Mouse (Mus musculus) neural tube, embryonic 13.5 days (tissue): ENCODE results near the gene Grhl3. TPM values are rescaled to one million over a fixed set of nuclear protein-coding genes. Genes with fewer than 3 reads are reported as not detected.
A peak's percentile ranks its signal among the peaks of the same experiment; 100 is the strongest.

Source experiments
- ATAC-seq: fragments of 200-750 bp; cut with Nextera tagmentation; 2 replicates; pipeline ENCODE4 v1.8.0; 2017; ENCODE audit warnings: low read depth, mild to moderate bottlenecking, moderate TSS enrichment, moderate library complexity
- H3K27ac ChIP-seq: fragments of 300-500 bp; sonication (generic); replicated peaks from 2 replicates; pipeline ENCODE4 v1.5.1; 2015; ENCODE audit warnings: moderate library complexity, mild to moderate bottlenecking, inconsistent platforms
- H3K27me3 ChIP-seq: fragments of 300-500 bp; sonication (generic); 2 replicates; pipeline ENCODE4 v1.6.1; 2015; ENCODE audit warnings: mild to moderate bottlenecking, inconsistent platforms
- H3K36me3 ChIP-seq: fragments of 300-500 bp; sonication (generic); 2 replicates; pipeline ENCODE4 v1.6.1; 2015; ENCODE audit warnings: mild to moderate bottlenecking, inconsistent platforms
- H3K4me1 ChIP-seq: fragments of 300-500 bp; sonication (generic); replicated peaks from 2 replicates; pipeline ENCODE4 v1.6.1; 2015; ENCODE audit warnings: inconsistent platforms
- H3K4me2 ChIP-seq: fragments of 300-500 bp; sonication (generic); 2 replicates; pipeline ENCODE4 v1.6.1; 2015; ENCODE audit warnings: inconsistent platforms, mild to moderate bottlenecking, moderate library complexity
- H3K4me3 ChIP-seq: fragments of 300-500 bp; sonication (generic); 2 replicates; pipeline ENCODE4 v1.5.1; 2015; ENCODE audit warnings: mild to moderate bottlenecking, inconsistent platforms
- H3K9ac ChIP-seq: fragments of 300-500 bp; sonication (generic); 2 replicates; pipeline ENCODE4 v1.6.1; 2015; ENCODE audit warnings: moderate library complexity, mild to moderate bottlenecking, inconsistent platforms
- H3K9me3 ChIP-seq: fragments of 300-500 bp; sonication (generic); 2 replicates; pipeline ENCODE4 v1.6.1; 2016; ENCODE audit warnings: inconsistent platforms
- WGBS: fragments of 180-500 bp; shearing (Covaris S2); methylation state at CpG from one replicate; pipeline ENCODE4 v1.1.7; 2015; 5-methylcytosine and 5-hydroxymethylcytosine counted together
- polyA plus RNA-seq: library from polyadenylated mRNA; unstranded; fragments of >200 nt; fragmentation: Nextera tagmentation; extraction: Ambion mirVana; gene quantifications from 2 replicates; pipeline ENCODE4 v1.2.1, GENCODE M21; 2015

The Grhl3 gene
- polyA plus RNA-seq, 1 experiment from 2014 or later = 0.50 TPM

- Histone ChIP-seq H3K36me3 (no peaks in the 10 kb centered on the region), H3K27me3 (no peaks in the 10 kb centered on the region), H3K9me3 (peaks cover 7% of the 10 kb centered on the region), H3K4me1 (peaks cover 12% of the 10 kb centered on the region), H3K4me2 (no peak overlapping the region), H3K27ac (no peak overlapping the region), H3K4me3 (no peak overlapping the region), H3K9ac (no peak overlapping the region)
- no peak for ATAC-seq
- 48% methylated on average over 2 of the region's 2 CpGs for whole genome bisulfite sequencing
These were observed 25.6 kb upstream of the Grhl3 start for GRCm38 (mm10) chr4:135598998-135599397.

DNA sequence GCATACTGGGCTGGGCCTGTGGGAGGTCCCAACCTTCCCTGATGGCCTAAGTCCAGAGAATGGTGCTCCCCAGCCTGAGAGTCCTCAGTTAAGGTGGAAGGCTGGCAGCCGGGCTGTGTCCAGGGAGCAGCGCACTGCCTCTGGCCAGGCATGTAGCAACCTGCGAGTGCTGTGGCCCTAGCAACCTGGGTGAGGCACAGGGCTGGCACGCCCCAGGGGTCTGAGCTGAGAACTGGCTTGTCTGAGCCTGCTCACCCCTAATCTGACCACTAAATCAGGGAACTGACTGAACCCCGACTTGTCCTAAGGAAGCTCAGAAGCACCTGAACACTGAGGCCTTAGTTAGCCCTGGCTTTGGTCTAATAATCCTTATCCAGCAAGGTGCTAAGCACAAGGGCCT lies 24.1 kb upstream of the Grhl3 start:
- Histone ChIP-seq H3K27me3 (no peaks in the 10 kb centered on the region), H3K27ac (no peak overlapping the region), H3K4me2 (no peak overlapping the region), H3K4me1 (peaks cover 12% of the 10 kb centered on the region), H3K36me3 (no peaks in the 10 kb centered on the region), H3K9me3 (peaks cover 15% of the 10 kb centered on the region), H3K4me3 (no peak overlapping the region), H3K9ac (no peak overlapping the region)
- 92% methylated on average over 5 of the region's 5 CpGs for WGBS
- no peak for ATAC-seq

- H3K9me3 ChIP-seq = 0 out of 2 replicates have a peak, but pooled peaks cover 8% of the 10 kb centered on the region
- WGBS = 33% methylated on average over 5 of the region's 5 CpGs
- ATAC-seq = no peak
- no peaks in the 10 kb centered on the region for H3K27me3 ChIP-seq
- no peaks in the 10 kb centered on the region for H3K36me3 ChIP-seq
- no peak overlapping the region for H3K4me2 ChIP-seq
- peak overlapping the region; percentile 63 for H3K27ac ChIP-seq
- no peak overlapping the region for H3K4me3 ChIP-seq
- no peak overlapping the region for H3K9ac ChIP-seq
- H3K4me1 ChIP-seq = peaks cover 13% of the 10 kb centered on the region
These were observed 22.5 kb upstream of the Grhl3 start for GRCm38 (mm10) chr4:135595943-135596342.

DNA sequence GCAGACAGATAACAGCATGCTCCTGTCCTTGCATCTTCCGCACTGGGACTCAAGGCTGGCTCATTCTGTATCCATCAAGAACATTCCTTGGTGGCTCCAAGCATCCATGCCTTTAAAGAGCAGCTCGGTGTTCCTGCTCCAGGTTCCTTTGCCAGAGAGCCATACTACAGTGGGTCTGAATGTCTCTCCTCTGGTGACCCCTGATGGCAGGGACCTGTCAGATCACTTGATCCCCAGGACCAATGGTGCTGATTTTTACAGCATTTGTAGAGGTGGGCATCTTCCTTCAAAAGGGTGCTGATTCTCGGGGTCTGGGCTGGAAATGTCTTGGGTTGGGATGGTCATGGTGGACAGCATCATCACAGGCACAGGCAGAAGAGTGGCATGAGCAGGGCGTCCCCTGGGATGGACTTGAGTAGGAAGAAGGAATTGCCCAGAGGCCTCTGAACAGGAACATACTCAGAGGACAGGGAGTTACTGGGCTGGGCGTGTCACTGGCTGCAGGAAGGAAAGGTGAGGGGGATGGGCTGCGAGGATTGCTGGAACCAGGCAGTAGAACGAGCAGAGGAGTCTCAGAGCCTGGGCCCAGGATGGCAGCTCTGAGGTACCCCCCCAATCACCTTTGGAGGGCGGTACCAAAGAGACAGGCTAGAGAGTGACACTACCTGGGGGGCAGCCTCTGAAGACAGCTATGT lies 18.3 kb upstream of the Grhl3 start:
- Histone ChIP-seq H3K9me3 (0 out of 2 replicates have a peak, but pooled peaks cover 8% of the 10 kb centered on the region), H3K4me1 (peaks cover 14% of the 10 kb centered on the region), H3K4me2 (no peak overlapping the region), H3K27me3 (no peaks in the 10 kb centered on the region), H3K27ac (no peak overlapping the region), H3K9ac (no peak overlapping the region), H3K36me3 (no peaks in the 10 kb centered on the region), H3K4me3 (no peak overlapping the region)
- ATAC-seq = no peak
- 66% methylated on average over 8 of the region's 8 CpGs for WGBS

- no peak for ATAC-seq
These were observed 17.7 kb upstream of the Grhl3 start for GRCm38 (mm10) chr4:135591086-135591485.

GRCm38 (mm10) chr4:135584838-135585237 lies 11.4 kb upstream of the Grhl3 start:
- no peak for ATAC-seq
- Histone ChIP-seq H3K4me1 (peaks cover 9% of the 10 kb centered on the region; the same call in 1 of the 2 replicates), H3K9me3 (no peaks in the 10 kb centered on the region), H3K4me3 (no peak overlapping the region), H3K9ac (no peak overlapping the region), H3K4me2 (no peak overlapping the region), H3K27me3 (no peaks in the 10 kb centered on the region; the same call in 1 of the 2 replicates), H3K36me3 (no peaks in the 10 kb centered on the region), H3K27ac (no peak overlapping the region)
- WGBS = 58% methylated on average over 4 of the region's 4 CpGs

More at GRCm38 (mm10) chr4:135591086-135591485, 17.7 kb upstream of the Grhl3 start:
- WGBS = 64% methylated on average over 3 of the region's 3 CpGs
- H3K27ac ChIP-seq = no peak overlapping the region
- H3K4me2 ChIP-seq = no peak overlapping the region
- H3K27me3 ChIP-seq = no peaks in the 10 kb centered on the region
- no peak overlapping the region for H3K4me3 ChIP-seq
- no peaks in the 10 kb centered on the region for H3K36me3 ChIP-seq
- peaks cover 10% of the 10 kb centered on the region for H3K4me1 ChIP-seq
- 0 out of 2 replicates have a peak, but pooled peaks cover 8% of the 10 kb centered on the region for H3K9me3 ChIP-seq
- H3K9ac ChIP-seq = no peak overlapping the region

DNA sequence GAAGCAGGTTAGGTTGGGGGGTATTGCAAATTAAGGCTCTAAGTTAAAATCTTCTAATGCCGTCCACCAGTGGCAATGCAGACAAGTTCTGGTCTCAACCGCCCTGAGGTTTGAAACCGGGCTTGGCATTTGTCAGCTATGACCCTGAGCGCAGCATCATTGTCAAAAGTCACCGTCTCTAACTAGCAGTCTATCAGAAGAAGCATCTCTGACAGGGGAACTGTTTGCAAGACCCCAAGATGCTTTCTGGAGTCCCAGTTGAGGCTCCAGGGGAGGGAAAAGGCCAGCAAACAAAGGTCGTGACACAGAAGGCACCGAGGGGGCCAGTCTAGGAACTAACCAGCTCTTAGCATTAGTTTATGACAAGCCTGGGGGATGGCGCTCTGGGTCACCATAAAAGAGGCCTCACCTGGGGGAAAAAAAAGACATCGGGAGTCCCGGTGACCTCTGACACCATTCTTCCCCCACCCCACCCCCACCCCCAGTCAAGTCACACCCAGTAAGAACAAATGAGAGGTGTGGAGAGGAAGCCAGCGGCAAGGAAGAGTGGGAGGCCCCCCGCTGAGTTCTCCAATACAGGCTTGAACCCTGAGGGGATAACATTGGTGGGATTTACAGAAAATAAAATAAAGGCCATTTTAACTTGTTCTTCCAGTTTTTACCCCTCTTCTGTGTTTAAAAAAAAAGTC lies 7.9 kb upstream of the Grhl3 start:
- no peaks in the 10 kb centered on the region for H3K9me3 ChIP-seq
- no peak overlapping the region for H3K4me2 ChIP-seq
- no peak overlapping the region for H3K4me3 ChIP-seq
- H3K27ac ChIP-seq = no peak overlapping the region
- H3K27me3 ChIP-seq = no peaks in the 10 kb centered on the region; the same call in 1 of the 2 replicates
- H3K4me1 ChIP-seq = peaks cover 9% of the 10 kb centered on the region; the same call in 1 of the 2 replicates
- H3K9ac ChIP-seq = no peak overlapping the region
- WGBS = 25% methylated on average over 12 of the region's 12 CpGs
- no peaks in the 10 kb centered on the region for H3K36me3 ChIP-seq
- ATAC-seq = no peak

DNA sequence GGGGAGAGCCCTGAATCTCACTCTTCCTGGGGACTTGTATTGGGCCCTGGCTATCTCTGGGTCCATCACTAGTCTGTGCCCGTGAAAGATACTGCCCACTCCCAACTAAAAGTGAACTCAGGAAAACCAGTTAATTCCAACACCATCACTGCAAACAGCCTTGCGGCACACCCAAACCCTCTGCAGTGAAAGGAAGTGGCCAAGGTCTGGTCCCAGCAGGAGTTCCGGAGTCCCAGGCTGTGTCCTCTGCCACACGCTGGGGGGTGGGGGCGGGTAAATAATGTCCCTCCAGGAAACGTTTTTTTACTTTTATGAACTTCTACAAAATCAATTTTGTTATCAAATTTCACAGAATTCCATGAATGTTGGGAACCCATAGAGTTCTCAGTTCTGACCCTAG lies 6.3 kb upstream of the Grhl3 start:
- no peak for ATAC-seq
- 70% methylated on average over 6 of the region's 6 CpGs for WGBS
- no peak overlapping the region for H3K4me3 ChIP-seq
- H3K9ac ChIP-seq = no peak overlapping the region
- H3K36me3 ChIP-seq = no peaks in the 10 kb centered on the region
- H3K4me1 ChIP-seq = peaks cover 9% of the 10 kb centered on the region; the same call in 1 of the 2 replicates
- H3K9me3 ChIP-seq = no peaks in the 10 kb centered on the region
- H3K4me2 ChIP-seq = no peak overlapping the region
- H3K27me3 ChIP-seq = peaks cover 12% of the 10 kb centered on the region
- H3K27ac ChIP-seq = no peak overlapping the region

- H3K36me3 ChIP-seq = no peaks in the 10 kb centered on the region
- no peak overlapping the region for H3K4me3 ChIP-seq
- no peak overlapping the region for H3K9ac ChIP-seq
- H3K9me3 ChIP-seq = no peaks in the 10 kb centered on the region
- H3K4me2 ChIP-seq = no peak overlapping the region
- ATAC-seq = no peak
- peaks cover 24% of the 10 kb centered on the region for H3K27me3 ChIP-seq
- 87% methylated on average over 5 of the region's 5 CpGs for WGBS
- peaks cover 15% of the 10 kb centered on the region for H3K4me1 ChIP-seq
- no peak overlapping the region for H3K27ac ChIP-seq
These were observed 5.1 kb upstream of the Grhl3 start for GRCm38 (mm10) chr4:135578490-135578889.

DNA sequence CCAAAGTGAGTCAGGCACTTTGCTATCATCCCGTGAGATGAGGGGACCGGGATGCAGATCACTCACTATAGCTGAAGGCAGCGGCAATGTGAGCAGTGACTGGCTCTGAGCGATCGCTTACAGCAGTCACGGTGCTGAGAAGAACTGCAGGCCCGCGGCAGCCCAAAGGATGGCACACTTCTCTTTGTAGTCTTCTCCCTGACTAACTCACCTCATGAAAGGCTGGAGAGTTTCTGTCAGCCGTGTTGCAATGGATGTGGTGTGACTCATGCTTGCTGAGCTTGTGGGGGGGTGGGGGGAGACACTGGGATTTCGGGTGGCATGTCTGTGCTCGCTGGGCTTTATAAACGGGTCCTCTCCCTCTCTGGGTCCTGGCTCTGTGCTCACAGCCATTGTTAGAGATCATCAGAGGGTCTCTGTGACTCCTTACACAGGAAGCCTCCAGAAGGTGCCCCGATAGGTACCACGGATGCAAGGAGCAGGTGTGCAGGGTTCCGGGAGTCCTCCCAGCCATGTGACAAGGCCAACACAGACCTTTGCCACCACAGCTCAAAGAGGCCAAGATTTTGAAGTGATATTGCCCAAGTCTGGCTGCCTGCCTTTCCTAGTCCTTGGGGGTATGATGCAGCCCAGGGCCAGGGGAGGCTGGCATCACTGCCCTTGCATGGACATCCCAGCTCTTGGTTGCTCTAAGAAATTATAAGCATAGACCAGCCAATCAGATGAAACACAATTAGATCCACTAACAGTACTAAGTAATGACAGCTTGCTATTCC lies 2.1 kb upstream of the Grhl3 start:
- no peak overlapping the region for H3K9ac ChIP-seq
- H3K27me3 ChIP-seq = peaks cover 49% of the 10 kb centered on the region
- no peak for ATAC-seq
- peaks cover 17% of the 10 kb centered on the region for H3K4me1 ChIP-seq
- no peak overlapping the region for H3K4me2 ChIP-seq
- no peak overlapping the region for H3K27ac ChIP-seq
- no peaks in the 10 kb centered on the region for H3K9me3 ChIP-seq
- no peak overlapping the region for H3K4me3 ChIP-seq
- H3K36me3 ChIP-seq = no peaks in the 10 kb centered on the region
- 65% methylated on average over 15 of the region's 15 CpGs for WGBS

DNA sequence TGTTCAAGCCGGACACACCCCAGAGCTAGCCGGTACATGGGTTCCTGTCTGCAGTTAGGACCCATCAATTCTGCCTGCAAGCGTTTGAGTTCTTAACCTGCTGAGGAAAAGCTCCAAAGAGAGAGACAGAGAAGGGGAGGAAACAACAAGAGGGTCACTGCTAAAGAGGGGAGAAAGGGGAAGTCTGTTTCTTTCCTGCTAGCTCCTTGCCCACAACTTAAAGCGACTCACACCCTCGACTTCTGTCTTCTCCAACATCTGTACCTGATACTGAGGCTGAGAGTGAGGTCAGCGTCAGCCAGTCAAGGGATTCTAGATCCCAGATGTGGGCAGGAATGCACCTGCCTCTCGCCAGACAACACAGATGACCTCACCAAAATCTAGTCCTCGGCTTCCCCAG lies 1.2 kb downstream of the Grhl3 start:
- no peak overlapping the region for H3K9ac ChIP-seq
- ATAC-seq = no peak
- WGBS = 28% methylated on average over 8 of the region's 8 CpGs
- no peak overlapping the region for H3K27ac ChIP-seq
- no peaks in the 10 kb centered on the region for H3K9me3 ChIP-seq
- no peak overlapping the region for H3K4me2 ChIP-seq
- peaks cover 79% of the 10 kb centered on the region for H3K27me3 ChIP-seq
- H3K4me1 ChIP-seq = peaks cover 50% of the 10 kb centered on the region
- no peak overlapping the region for H3K4me3 ChIP-seq
- no peaks in the 10 kb centered on the region for H3K36me3 ChIP-seq

DNA sequence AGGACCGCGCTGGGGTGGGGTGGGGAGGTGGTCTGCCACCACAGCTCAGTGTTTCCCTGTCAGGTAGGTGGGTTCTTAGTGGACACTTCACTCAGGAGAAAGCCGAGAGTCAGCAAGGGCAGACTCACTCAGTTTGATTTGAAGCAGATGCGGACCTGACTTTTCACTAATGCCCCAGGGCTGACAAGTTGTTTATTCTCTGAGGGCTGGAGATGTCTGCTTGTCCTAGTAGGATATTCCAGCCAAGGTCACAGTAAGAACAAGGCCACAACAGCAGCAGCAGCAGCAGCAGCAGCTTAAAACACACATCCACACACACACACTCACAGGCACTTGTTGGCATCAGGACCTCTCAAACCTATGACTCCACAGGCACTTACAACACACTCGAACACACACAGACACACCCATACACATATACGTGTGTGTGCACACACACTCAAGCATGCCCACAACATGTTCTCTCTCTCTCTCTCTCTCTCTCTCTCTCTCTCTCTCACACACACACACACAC lies 2.3 kb downstream of the Grhl3 start:
- no peak overlapping the region for H3K9ac ChIP-seq
- H3K4me3 ChIP-seq = no peak overlapping the region
- no peak overlapping the region for H3K27ac ChIP-seq
- no peak overlapping the region for H3K4me2 ChIP-seq
- peaks cover 80% of the 10 kb centered on the region for H3K27me3 ChIP-seq
- no peaks in the 10 kb centered on the region for H3K36me3 ChIP-seq
- H3K9me3 ChIP-seq = no peaks in the 10 kb centered on the region
- peaks cover 57% of the 10 kb centered on the region for H3K4me1 ChIP-seq
- ATAC-seq = no peak
- 53% methylated on average over 6 of the region's 6 CpGs for WGBS
